In genomic region chr7:122065656-122066055, GRCm38 (mm10) we compare ENCODE assay signal across 8 mouse cellular contexts. TPM values are rescaled to one million over a fixed set of nuclear protein-coding genes. Genes with fewer than 3 reads are reported as not detected.
DNase-seq lines count a peak whose midpoint lies in the region; ATAC-seq lines count a peak whose summit lies in the region.

No protein-coding gene starts in this region.

- intact Hi-C loops in heart, postnatal 25 days (cut with DNase I), result loop anchor here (5.0 kb wide), 1 partner anchor 83 kb away; the partner anchor contains the start of gene Cog7

- H3K27me3 ChIP-seq in heart, embryonic 12.5 days (replicated peaks), result no peaks in the 10 kb centered on the region
- H3K27me3 ChIP-seq in forebrain, embryonic 12.5 days, result no peaks in the 10 kb centered on the region
- no peaks in the 10 kb centered on the region for H3K27me3 ChIP-seq in liver, embryonic 12.5 days (replicated peaks)

- H3K4me1 ChIP-seq in heart, embryonic 12.5 days (replicated peaks), result peaks cover 20% of the 10 kb centered on the region
- peaks cover 29% of the 10 kb centered on the region for H3K4me1 ChIP-seq in forebrain, embryonic 12.5 days
- H3K4me1 ChIP-seq in liver, embryonic 12.5 days, result peaks cover 38% of the 10 kb centered on the region

- peak overlapping the region; percentile 92; the same call in 1 of the 2 replicates for H3K27ac ChIP-seq in heart, embryonic 12.5 days (ENCODE audit: poor library complexity, severe bottlenecking)
- H3K27ac ChIP-seq in forebrain, embryonic 12.5 days, result no peak overlapping the region
- H3K27ac ChIP-seq in liver, embryonic 12.5 days, result peak overlapping the region; percentile 48; the same call in 1 of the 2 replicates

- peaks cover 38% of the 10 kb centered on the region for H3K36me3 ChIP-seq in heart, embryonic 12.5 days
- peaks cover 21% of the 10 kb centered on the region for H3K36me3 ChIP-seq in forebrain, embryonic 12.5 days (replicated peaks)
- peaks cover 39% of the 10 kb centered on the region for H3K36me3 ChIP-seq in liver, embryonic 12.5 days

- peak overlapping the region; percentile 99; the same call in 1 of the 2 replicates for H3K4me3 ChIP-seq in heart, embryonic 12.5 days
- no peak overlapping the region for H3K4me3 ChIP-seq in forebrain, embryonic 12.5 days (replicated peaks)
- H3K4me3 ChIP-seq in liver, embryonic 12.5 days, result peak overlapping the region; percentile 95

- H3K9ac ChIP-seq in heart, embryonic 12.5 days, result no peak overlapping the region
- H3K9ac ChIP-seq in forebrain, embryonic 12.5 days, result no peak overlapping the region
- peak overlapping the region; percentile 93; the same call in 1 of the 2 replicates for H3K9ac ChIP-seq in liver, embryonic 12.5 days

- H3K4me2 ChIP-seq in heart, embryonic 12.5 days, result peak overlapping the region; percentile 86
- peak overlapping the region; percentile 82 for H3K4me2 ChIP-seq in forebrain, embryonic 12.5 days
- peak overlapping the region; percentile 86 for H3K4me2 ChIP-seq in liver, embryonic 12.5 days

- ATAC-seq in heart, embryonic 12.5 days (ENCODE audit: insufficient number of reproducible peaks, low FRiP score), result no peak
- ATAC-seq in forebrain, embryonic 12.5 days (ENCODE audit: low FRiP score), result no peak
- ATAC-seq in liver, embryonic 12.5 days, result no peak
- no peak for ATAC-seq in monocyte, adult 5-6 weeks (replicated peaks; ENCODE audit: insufficient number of reproducible peaks, low FRiP score, low TSS enrichment, poor library complexity, severe bottlenecking)

- WGBS in heart, embryonic 12.5 days, result 42% methylated on average over 1 of the region's 1 CpGs
- WGBS in forebrain, embryonic 12.5 days, result 79% methylated on average over 1 of the region's 1 CpGs
- 63% methylated on average over 1 of the region's 1 CpGs for WGBS in liver, embryonic 12.5 days (ENCODE audit: insufficient replicate concordance)

- H3K9me3 ChIP-seq in heart, embryonic 12.5 days (replicated peaks), result no peaks in the 10 kb centered on the region
- H3K9me3 ChIP-seq in forebrain, embryonic 12.5 days, result no peaks in the 10 kb centered on the region
- no peaks in the 10 kb centered on the region for H3K9me3 ChIP-seq in liver, embryonic 12.5 days (replicated peaks)

- no peak for DNase-seq in heart, postnatal 25 days (ENCODE audit: low spot score)
- DNase-seq in CD4-positive helper T cell, adult 2 months (ENCODE audit: low read depth, low spot score), result peak; percentile 12
- no peak for DNase-seq in adrenal gland, adult 2 months
- DNase-seq in c-Kit-positive CD71-positive TER-119-positive erythroid progenitor cells, embryonic 14.5 days (ENCODE audit: low spot score), result no peak

RNA-seq across cellular contexts. Expression of gene Ubfd1, which starts 1.3 kb away (rescaled TPM):
- polyA plus RNA-seq in heart, embryonic 12.5 days (2016; fragmentation: Nextera tagmentation; extraction: Ambion mirVana), result 73.5 and 75.0 TPM in 2 replicates
- total RNA-seq in heart, postnatal 25 days (2021), result 10 to 100 TPM; 35.0 to 38.6 TPM
- 78.9 and 83.5 TPM in 2 replicates for polyA plus RNA-seq in forebrain, embryonic 12.5 days (2016; fragmentation: Nextera tagmentation; extraction: Ambion mirVana)
- 38.3 and 41.1 TPM in 2 replicates for polyA plus RNA-seq in liver, embryonic 12.5 days (2016; fragmentation: Nextera tagmentation; extraction: Ambion mirVana)
- 24.5 to 31.7 TPM (median 31.1 TPM) in 3 replicates for total RNA-seq in monocyte, adult 5-6 weeks (2017)
- total RNA-seq in adrenal gland, adult 2 months (2021), result 10 to 100 TPM; 48.3 to 56.8 TPM
- 22.1 and 24.5 TPM in 2 replicates for polyA plus RNA-seq in adrenal gland, adult 2 months (2012; rRNA removed)

RNA-seq across cellular contexts. Expression of gene Ears2, which starts 1.4 kb away (rescaled TPM):
- polyA plus RNA-seq in heart, embryonic 12.5 days (2016; fragmentation: Nextera tagmentation; extraction: Ambion mirVana), result 24.7 and 25.0 TPM in 2 replicates
- total RNA-seq in heart, postnatal 25 days (2021), result 10 to 100 TPM; 11.3 to 12.6 TPM
- 15.0 and 16.1 TPM in 2 replicates for polyA plus RNA-seq in forebrain, embryonic 12.5 days (2016; fragmentation: Nextera tagmentation; extraction: Ambion mirVana)
- polyA plus RNA-seq in liver, embryonic 12.5 days (2016; fragmentation: Nextera tagmentation; extraction: Ambion mirVana), result 10.3 and 10.8 TPM in 2 replicates
- 3.5 to 4.4 TPM (median 3.8 TPM) in 3 replicates for total RNA-seq in monocyte, adult 5-6 weeks (2017)
- total RNA-seq in adrenal gland, adult 2 months (2021), result 10 to 100 TPM; 16.6 to 18.2 TPM
- polyA plus RNA-seq in adrenal gland, adult 2 months (2012; rRNA removed), result 18.2 and 23.8 TPM in 2 replicates

RNA-seq across cellular contexts. Expression of gene Ndufab1, which starts 36.0 kb away (rescaled TPM):
- polyA plus RNA-seq in heart, embryonic 12.5 days (2016; fragmentation: Nextera tagmentation; extraction: Ambion mirVana), result 1,263 and 1,284 TPM in 2 replicates
- 1,000 to 10,000 TPM; 1,585 to 1,678 TPM for total RNA-seq in heart, postnatal 25 days (2021)
- 572 and 610 TPM in 2 replicates for polyA plus RNA-seq in forebrain, embryonic 12.5 days (2016; fragmentation: Nextera tagmentation; extraction: Ambion mirVana)
- polyA plus RNA-seq in liver, embryonic 12.5 days (2016; fragmentation: Nextera tagmentation; extraction: Ambion mirVana), result 562 and 614 TPM in 2 replicates
- total RNA-seq in monocyte, adult 5-6 weeks (2017), result 15.4 to 65.3 TPM (median 30.7 TPM) in 3 replicates
- total RNA-seq in adrenal gland, adult 2 months (2021), result 100 to 1,000 TPM; 549 to 580 TPM
- polyA plus RNA-seq in adrenal gland, adult 2 months (2012; rRNA removed), result 2,196 and 4,184 TPM in 2 replicates

RNA-seq across cellular contexts. Expression of gene Gga2, which starts 44.6 kb away (rescaled TPM):
- 98.0 and 99.4 TPM in 2 replicates for polyA plus RNA-seq in heart, embryonic 12.5 days (2016; fragmentation: Nextera tagmentation; extraction: Ambion mirVana)
- 10 to 100 TPM; 25.7 to 26.9 TPM for total RNA-seq in heart, postnatal 25 days (2021)
- polyA plus RNA-seq in forebrain, embryonic 12.5 days (2016; fragmentation: Nextera tagmentation; extraction: Ambion mirVana), result 72.5 and 73.7 TPM in 2 replicates
- polyA plus RNA-seq in liver, embryonic 12.5 days (2016; fragmentation: Nextera tagmentation; extraction: Ambion mirVana), result 65.3 and 68.4 TPM in 2 replicates
- 6.1 to 7.8 TPM (median 7.4 TPM) in 3 replicates for total RNA-seq in monocyte, adult 5-6 weeks (2017)
- 10 to 100 TPM; 19.0 to 19.9 TPM for total RNA-seq in adrenal gland, adult 2 months (2021)
- polyA plus RNA-seq in adrenal gland, adult 2 months (2012; rRNA removed), result 20.2 and 22.5 TPM in 2 replicates
